Mouse (Mus musculus) right cerebral cortex, postnatal 14 days (tissue): ENCODE data around the gene Ptpn20.

Source experiments
- DNase-seq: peaks from one replicate; pipeline ENCODE4 v3.0.0; 2022

The Ptpn20 gene

DNA sequence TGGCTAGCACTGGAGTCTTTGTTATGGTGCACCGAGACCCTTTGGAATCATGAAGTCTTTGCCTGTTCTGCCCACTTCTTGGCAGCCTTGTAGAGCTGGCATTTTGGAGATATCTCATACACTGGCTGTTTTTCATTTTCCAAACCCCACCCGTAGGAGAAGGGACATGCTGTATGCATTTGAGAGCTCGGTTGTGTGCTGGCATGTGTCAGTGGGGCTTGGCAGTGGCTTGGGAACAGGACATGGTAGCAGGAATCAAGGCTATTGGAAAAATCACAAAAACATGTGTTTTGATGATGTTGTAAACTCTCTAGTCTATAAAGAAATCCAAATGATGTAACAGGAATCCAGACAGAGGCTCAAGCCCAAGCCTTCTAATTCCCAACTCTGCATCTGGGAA is 89.7 kb downstream of the Ptpn20 start:
- DNase-seq, result no peak

DNA sequence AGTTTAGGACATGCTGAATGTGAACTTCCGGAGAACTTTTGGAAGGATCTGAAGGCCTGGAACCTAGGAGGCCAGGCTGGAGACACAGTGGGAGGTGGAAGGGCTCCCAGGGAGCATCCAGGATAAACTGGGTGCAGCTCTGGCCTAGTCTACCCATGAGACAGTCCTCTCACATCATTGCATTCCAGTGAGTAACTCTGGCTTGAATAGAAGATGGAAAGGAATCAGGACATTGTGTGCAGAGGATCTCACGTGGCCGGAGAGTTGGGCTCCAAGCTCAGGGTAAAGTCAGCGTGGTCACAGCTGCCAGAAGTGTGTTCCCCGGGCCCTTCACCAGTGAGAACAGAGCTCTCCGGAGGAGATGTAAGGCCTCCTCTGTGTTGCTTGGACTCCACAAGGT is 91.6 kb downstream of the Ptpn20 start:
- no peak for DNase-seq

DNA sequence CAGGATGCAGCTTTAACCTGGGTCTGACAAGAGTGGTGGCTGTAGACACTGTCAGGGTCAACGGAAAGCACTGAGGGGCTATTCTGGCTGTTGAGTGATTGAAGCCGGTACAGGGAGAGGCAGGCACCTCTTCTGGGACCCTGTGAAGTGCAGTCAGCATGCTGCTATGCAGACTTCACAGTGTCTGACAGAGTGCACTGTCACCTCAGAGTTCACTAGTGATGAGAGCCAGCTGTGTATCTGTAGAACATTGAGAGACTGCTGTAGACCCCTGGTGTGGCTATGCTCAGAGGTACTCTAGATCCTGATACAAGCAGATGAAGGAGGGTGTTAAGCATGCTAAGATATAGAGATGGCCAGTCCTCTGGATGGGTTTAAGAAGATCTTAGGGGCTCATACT is 93.8 kb downstream of the Ptpn20 start:
- no peak for DNase-seq

DNA sequence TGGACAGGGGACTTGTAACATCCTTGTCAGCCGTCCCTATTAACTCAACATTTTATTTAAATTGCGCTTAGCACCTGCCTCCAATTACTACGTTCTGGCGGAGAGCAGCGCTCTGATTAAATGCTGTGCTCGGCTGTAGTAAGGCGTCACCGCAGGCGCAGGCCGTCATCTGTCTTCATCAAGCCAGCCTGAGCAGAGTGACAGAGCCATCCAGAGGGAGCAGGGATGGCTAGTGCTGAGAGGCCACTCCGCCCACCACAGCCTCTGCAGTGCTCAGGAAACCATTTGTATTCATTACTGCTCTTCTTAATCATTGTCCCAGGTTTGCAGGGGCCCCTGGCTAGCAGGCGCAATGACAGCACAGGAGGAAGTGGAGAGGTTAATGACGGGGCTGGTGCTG is 94.7 kb downstream of the Ptpn20 start:
- DNase-seq, result no peak

DNA sequence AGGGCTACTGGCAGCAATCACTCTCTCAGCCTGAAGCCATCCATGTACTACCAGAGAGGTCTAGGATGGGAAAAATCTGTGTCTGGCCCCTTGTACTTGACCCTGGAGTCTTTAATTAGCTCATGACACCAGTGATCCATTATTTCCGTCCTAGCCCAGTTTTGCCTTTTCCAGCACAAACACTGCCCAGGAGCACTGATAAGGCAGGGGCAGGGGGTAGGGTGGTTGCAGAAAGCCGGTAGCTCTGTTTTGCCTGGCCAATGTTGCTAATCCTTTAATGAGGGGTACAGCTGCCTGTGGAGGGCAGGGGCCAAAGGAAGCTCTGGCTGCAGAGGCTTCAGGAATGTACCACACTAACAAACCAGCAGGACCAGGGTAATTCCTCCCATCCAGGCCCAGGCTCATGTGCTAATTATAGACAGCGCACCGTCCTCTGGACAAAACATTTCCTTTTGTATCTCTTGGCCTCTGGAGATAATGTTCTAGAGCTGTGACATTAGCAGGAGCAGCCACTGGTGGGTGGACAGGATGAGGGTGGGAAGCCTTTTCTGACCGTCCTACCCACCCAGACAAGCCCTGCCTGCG is 98.5 kb downstream of the Ptpn20 start:
- DNase-seq, result no peak

DNA sequence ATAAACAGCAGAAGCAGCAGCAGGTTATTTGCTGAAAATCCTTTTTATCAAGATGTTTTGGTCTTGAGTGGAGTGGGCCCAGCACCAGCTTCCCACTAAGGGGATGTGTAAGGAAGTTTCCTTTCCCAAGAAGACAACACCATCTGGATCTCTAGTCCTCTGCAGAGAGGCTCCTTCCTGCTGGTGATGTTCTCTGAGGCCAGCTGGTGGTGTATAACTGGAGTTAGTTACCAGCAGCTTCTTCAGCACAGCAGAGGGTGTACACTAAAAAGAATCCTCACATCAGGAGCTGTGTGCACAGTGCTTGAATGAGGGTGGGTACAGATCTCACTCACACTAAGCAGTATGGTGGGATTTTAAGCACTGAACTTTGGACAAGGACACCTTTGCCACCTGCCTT is 100.0 kb downstream of the Ptpn20 start:
- peak; percentile 13 for DNase-seq
